Mouse (Mus musculus) liver, embryonic 13.5 days (tissue): ENCODE results near the gene Asb8. TPM values are rescaled to one million over a fixed set of nuclear protein-coding genes. Genes with fewer than 3 reads are reported as not detected.
A peak's percentile ranks its signal among the peaks of the same experiment; 100 is the strongest.

Experiments
- ATAC-seq: fragments of 200-750 bp; cut with Nextera tagmentation; 2 replicates; pipeline ENCODE4 v1.8.0; 2017; ENCODE audit warnings: low read depth, mild to moderate bottlenecking, moderate number of reproducible peaks, moderate library complexity
- DNase-seq: peaks from one replicate; pipeline ENCODE4 v3.0.0; 2022
- H3K27ac ChIP-seq: fragments of 300-500 bp; sonication (generic); 2 replicates; pipeline ENCODE4 v1.5.1; 2015; ENCODE audit warnings: moderate library complexity, mild to moderate bottlenecking, inconsistent platforms
- H3K27me3 ChIP-seq: fragments of 300-500 bp; sonication (generic); 2 replicates; pipeline ENCODE4 v1.6.1; 2015; ENCODE audit warnings: mild to moderate bottlenecking, inconsistent platforms
- H3K36me3 ChIP-seq: fragments of 300-500 bp; sonication (generic); 2 replicates; pipeline ENCODE4 v1.6.1; 2015; ENCODE audit warnings: mild to moderate bottlenecking, inconsistent platforms
- H3K4me1 ChIP-seq: fragments of 300-500 bp; sonication (generic); replicated peaks from 2 replicates; pipeline ENCODE4 v1.6.1; 2015; ENCODE audit warnings: inconsistent platforms
- H3K4me2 ChIP-seq: fragments of 300-500 bp; sonication (generic); 2 replicates; pipeline ENCODE4 v1.6.1; 2015; ENCODE audit warnings: inconsistent platforms, mild to moderate bottlenecking, moderate library complexity
- H3K4me3 ChIP-seq: fragments of 300-500 bp; sonication (generic); replicated peaks from 2 replicates; pipeline ENCODE4 v1.5.1; 2015; ENCODE audit warnings: mild to moderate bottlenecking, inconsistent platforms
- H3K9ac ChIP-seq: fragments of 300-500 bp; sonication (generic); 2 replicates; pipeline ENCODE4 v1.6.1; 2015; ENCODE audit warnings: mild to moderate bottlenecking, inconsistent platforms
- H3K9me3 ChIP-seq: fragments of 300-500 bp; sonication (generic); replicated peaks from 2 replicates; pipeline ENCODE4 v1.6.1; 2016; ENCODE audit warnings: inconsistent platforms
- WGBS: fragments of 180-500 bp; shearing (Covaris S2); methylation state at CpG from one replicate; pipeline ENCODE4 v1.1.7; 2015; ENCODE audit not compliant: insufficient replicate concordance; 5-methylcytosine and 5-hydroxymethylcytosine counted together
- polyA plus RNA-seq: library from polyadenylated mRNA; unstranded; fragments of >200 nt; fragmentation: Nextera tagmentation; extraction: Ambion mirVana; gene quantifications from 2 replicates; pipeline ENCODE4 v1.2.1, GENCODE M21; 2015

Gene Asb8
- polyA plus RNA-seq, 1 experiment from 2014 or later = 23.7 TPM

DNA sequence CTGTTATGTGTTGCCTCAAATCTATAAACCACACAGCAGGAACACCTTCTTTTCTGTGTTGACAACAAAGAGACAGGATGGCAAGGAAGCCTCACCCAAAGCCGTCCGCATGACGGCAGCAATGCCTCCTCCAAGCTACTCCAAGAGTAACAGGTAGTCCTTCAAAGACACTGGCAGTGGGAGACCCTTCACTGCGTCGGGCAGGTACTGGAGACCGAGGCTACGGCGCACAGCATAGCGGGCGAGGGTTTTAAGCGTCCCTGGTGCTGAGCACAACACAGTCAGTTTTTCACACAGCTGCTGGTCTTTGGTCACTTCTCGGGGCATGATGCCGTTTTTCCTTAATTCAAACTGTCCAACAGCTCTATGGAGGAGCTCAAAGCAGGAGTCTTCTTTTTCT is 29.8 kb downstream of the Asb8 start:
- Histone ChIP-seq H3K4me2 (no peak overlapping the region), H3K36me3 (peaks cover 86% of the 10 kb centered on the region), H3K27ac (no peak overlapping the region), H3K4me1 (no peaks in the 10 kb centered on the region), H3K4me3 (no peak overlapping the region), H3K9ac (no peak overlapping the region), H3K27me3 (no peaks in the 10 kb centered on the region), H3K9me3 (no peaks in the 10 kb centered on the region)
- ATAC-seq (no peak), DNase-seq (no peak)
- WGBS = 90% methylated on average over 13 of the region's 13 CpGs

DNA sequence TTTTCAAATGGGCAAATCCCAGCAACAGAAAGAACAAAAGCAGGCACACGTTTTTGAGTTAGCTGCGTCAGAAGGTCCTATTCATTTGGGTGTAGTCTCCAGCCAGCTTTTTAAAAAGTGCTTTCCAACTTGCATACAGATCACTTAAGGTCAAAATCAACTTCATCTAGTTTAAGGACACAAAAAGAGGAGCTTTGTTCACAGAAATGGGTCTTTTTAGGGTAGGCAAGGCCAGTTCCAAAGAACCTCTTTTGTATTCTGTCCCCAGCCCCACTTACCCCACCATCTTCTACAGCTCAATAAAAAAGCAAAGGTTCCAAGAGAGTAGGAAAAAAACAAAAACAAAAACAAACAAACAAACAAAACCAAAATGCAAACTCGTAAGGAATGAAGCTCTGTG is 30.8 kb downstream of the Asb8 start:
- no peaks in the 10 kb centered on the region for H3K27me3 ChIP-seq
- WGBS = 79% methylated on average over 3 of the region's 3 CpGs
- H3K4me3 ChIP-seq = no peak overlapping the region
- H3K36me3 ChIP-seq = peaks cover 87% of the 10 kb centered on the region
- ATAC-seq (no peak), DNase-seq (no peak)
- no peaks in the 10 kb centered on the region for H3K4me1 ChIP-seq
- H3K27ac ChIP-seq = no peak overlapping the region
- no peak overlapping the region for H3K4me2 ChIP-seq
- H3K9me3 ChIP-seq = no peaks in the 10 kb centered on the region
- no peak overlapping the region for H3K9ac ChIP-seq

DNA sequence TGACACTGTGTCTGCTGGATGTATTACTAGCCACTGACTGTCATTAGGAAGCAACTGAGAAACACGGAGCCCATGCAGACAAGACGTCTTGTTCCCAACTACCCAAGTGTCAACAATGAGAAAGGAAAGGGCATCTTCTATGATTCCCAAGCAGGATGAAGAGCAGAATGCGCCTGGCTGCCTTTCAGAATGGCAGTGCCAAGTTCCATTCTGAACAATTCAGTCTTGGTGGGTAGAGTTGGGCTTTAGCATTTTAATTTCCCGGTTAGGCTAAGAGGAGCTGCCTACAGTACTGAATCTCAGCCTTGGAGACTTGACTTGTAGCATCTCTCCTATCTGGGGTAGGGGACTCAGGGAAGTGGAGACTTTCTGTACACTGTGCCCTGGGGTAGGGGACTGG is 31.4 kb downstream of the Asb8 start:
- Histone ChIP-seq H3K9ac (no peak overlapping the region), H3K36me3 (peaks cover 88% of the 10 kb centered on the region), H3K4me2 (no peak overlapping the region), H3K4me1 (no peaks in the 10 kb centered on the region), H3K4me3 (no peak overlapping the region), H3K27ac (no peak overlapping the region), H3K9me3 (no peaks in the 10 kb centered on the region), H3K27me3 (no peaks in the 10 kb centered on the region)
- 80% methylated on average over 4 of the region's 4 CpGs for WGBS
- DNase-seq (no peak), ATAC-seq (no peak)

DNA sequence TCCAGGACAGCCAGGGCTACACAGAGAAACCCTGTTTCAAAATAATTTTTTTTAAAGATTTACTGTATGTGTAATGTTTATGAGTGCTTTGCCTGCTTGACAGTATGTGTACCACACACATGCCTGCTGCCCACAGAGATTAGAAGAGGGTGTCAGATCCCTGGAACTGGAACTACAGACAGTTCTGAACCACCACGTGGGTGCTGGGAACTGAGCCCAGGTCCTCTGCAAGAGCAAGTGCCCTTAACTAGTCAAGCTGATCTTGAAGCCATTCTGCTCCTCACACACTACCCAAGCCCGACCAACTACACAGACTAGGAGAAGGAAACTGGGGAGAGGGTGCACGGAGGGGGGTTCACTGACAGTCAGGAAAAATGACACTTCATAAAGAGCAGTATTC is 32.0 kb downstream of the Asb8 start:
- no peak overlapping the region for H3K9ac ChIP-seq
- 74% methylated on average over 3 of the region's 3 CpGs for WGBS
- DNase-seq (no peak), ATAC-seq (no peak)
- no peaks in the 10 kb centered on the region for H3K4me1 ChIP-seq
- H3K4me2 ChIP-seq = no peak overlapping the region
- no peaks in the 10 kb centered on the region for H3K9me3 ChIP-seq
- no peak overlapping the region for H3K27ac ChIP-seq
- no peaks in the 10 kb centered on the region for H3K27me3 ChIP-seq
- H3K4me3 ChIP-seq = no peak overlapping the region
- H3K36me3 ChIP-seq = peaks cover 88% of the 10 kb centered on the region

DNA sequence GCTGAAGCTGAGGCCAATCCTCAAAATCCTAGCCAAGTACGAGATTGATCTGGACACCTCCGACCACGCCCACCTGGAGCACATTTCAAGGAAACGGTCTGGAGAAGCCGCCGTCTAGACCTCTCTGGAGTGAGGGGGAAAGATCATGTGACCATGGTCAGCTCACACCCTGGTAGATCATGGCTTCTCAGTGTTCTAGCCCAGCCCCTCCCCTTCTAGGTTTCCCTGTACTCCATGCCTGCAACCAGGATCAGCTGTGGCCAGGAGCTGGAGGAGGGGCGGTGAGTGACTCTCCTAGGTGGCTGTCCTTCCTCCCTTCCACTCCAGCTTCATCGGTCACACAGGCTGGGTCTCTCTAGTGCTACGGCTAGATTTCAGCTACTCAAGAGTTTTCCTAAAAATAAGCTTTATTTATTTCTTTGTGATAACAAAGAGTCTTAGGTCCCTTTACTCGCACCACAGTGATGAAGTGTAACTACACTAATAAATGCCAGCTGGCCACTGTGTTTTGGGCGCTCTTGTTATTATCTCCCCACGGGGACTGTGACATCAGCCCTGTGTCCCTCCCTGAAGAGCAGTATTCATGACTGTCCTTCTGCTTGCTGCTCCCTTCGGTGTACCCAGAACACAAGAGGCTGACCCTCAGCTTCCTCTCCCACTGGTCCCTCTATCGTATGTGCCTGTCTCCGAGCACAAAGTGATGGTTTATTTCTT is 33.3 kb downstream of the Asb8 start:
- 82% methylated on average over 15 of the region's 15 CpGs for WGBS
- ATAC-seq (no peak), DNase-seq (no peak)
- Histone ChIP-seq H3K27ac (no peak overlapping the region), H3K9ac (no peak overlapping the region), H3K4me3 (no peak overlapping the region), H3K4me2 (no peak overlapping the region), H3K4me1 (no peaks in the 10 kb centered on the region), H3K27me3 (no peaks in the 10 kb centered on the region), H3K36me3 (peaks cover 89% of the 10 kb centered on the region), H3K9me3 (no peaks in the 10 kb centered on the region)

DNA sequence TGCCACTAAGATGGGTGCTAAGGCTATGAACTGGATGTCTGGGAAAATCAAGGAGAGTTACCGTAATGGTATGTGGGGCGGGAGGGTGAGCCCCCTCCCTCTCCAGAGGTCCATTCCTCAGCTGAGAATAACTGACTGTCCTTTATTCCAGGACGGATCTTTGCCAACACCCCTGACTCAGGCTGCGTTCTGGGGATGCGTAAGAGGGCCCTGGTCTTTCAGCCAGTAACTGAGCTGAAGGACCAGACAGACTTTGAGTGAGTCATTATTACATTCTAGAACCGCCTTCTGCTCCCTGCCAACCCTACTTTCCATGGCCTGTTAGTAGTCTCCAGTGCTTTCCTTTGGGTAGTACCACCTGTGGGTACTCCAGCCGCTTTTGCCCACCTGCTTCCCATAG is 34.0 kb downstream of the Asb8 start:
- H3K9ac ChIP-seq = no peak overlapping the region
- no peaks in the 10 kb centered on the region for H3K4me1 ChIP-seq
- H3K9me3 ChIP-seq = no peaks in the 10 kb centered on the region
- WGBS = 84% methylated on average over 7 of the region's 7 CpGs
- no peak overlapping the region for H3K27ac ChIP-seq
- H3K4me3 ChIP-seq = no peak overlapping the region
- DNase-seq = no peak
- no peak overlapping the region for H3K4me2 ChIP-seq
- H3K27me3 ChIP-seq = no peaks in the 10 kb centered on the region
- H3K36me3 ChIP-seq = peaks cover 87% of the 10 kb centered on the region
- no peak for ATAC-seq

DNA sequence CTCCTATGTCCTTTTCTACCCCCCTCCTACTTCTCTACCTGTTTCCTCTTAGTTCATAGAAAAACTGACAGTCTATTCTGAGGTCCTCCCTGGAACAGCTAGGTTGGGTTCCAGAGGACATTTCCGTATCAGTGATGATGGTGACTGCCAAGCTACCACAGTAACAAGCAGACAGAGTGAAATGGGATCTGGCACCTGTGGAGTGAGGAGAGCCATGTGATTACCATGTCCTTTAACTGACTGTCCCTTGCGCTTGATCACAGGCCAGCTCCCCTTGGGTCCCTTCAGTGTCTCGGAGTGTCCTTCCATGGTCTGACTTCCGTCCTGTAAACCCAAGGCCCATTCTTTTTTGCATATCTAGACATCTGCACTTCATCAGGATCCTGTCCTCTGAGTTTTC is 34.4 kb downstream of the Asb8 start:
- Histone ChIP-seq H3K9me3 (no peaks in the 10 kb centered on the region), H3K27me3 (no peaks in the 10 kb centered on the region), H3K36me3 (peaks cover 87% of the 10 kb centered on the region), H3K4me2 (no peak overlapping the region), H3K27ac (no peak overlapping the region), H3K9ac (no peak overlapping the region), H3K4me1 (no peaks in the 10 kb centered on the region), H3K4me3 (no peak overlapping the region)
- 89% methylated on average over 4 of the region's 4 CpGs for WGBS
- DNase-seq (no peak), ATAC-seq (no peak)

DNA sequence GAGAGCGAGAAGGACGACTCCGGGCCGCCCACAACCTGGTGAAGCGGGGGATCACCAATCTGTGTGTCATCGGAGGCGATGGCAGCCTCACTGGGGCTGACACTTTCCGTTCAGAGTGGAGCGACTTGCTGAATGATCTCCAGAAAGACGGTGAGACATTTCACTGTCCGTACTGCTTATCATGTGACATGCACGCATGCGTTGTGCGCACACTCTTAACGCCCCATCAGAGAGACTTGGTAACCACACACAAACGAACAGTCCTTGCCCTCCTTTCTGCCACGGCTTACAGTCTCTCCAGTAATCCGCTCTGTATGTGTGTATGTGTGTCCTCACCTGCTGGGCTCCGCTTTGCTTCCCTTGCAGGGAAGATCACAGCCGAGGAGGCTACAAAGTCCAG is 44.6 kb downstream of the Asb8 start:
- Histone ChIP-seq H3K9ac (no peak overlapping the region), H3K27ac (no peak overlapping the region), H3K9me3 (no peaks in the 10 kb centered on the region), H3K4me3 (no peak overlapping the region), H3K36me3 (peaks cover 85% of the 10 kb centered on the region), H3K4me2 (no peak overlapping the region), H3K27me3 (no peaks in the 10 kb centered on the region), H3K4me1 (peaks cover 24% of the 10 kb centered on the region)
- 85% methylated on average over 20 of the region's 20 CpGs for WGBS
- ATAC-seq = no peak
- DNase-seq = no peak

DNA sequence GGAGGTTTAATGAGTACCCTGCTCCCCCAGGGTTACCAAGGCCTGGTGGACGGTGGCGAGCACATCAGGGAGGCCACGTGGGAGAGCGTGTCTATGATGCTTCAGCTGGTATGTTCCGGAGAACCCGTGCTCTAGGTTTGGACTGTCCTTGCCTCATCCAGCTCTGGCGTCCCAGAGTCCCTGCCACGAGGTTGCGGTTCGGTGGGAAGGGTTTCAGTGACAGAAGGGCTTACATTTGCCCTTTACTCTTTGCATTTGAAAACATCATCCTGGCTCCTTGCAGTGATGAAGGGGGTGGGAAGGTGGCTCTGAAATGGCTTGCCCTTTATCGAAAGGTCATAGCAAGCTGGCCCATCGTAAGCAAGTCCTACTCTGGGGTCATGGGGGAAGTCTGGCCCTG is 46.1 kb downstream of the Asb8 start:
- H3K9ac ChIP-seq = no peak overlapping the region
- peaks cover 38% of the 10 kb centered on the region for H3K4me1 ChIP-seq
- DNase-seq (no peak), ATAC-seq (no peak)
- peaks cover 74% of the 10 kb centered on the region for H3K36me3 ChIP-seq
- WGBS = 85% methylated on average over 12 of the region's 12 CpGs
- H3K4me2 ChIP-seq = no peak overlapping the region
- H3K27ac ChIP-seq = no peak overlapping the region
- H3K9me3 ChIP-seq = no peaks in the 10 kb centered on the region
- H3K27me3 ChIP-seq = no peaks in the 10 kb centered on the region
- no peak overlapping the region for H3K4me3 ChIP-seq

DNA sequence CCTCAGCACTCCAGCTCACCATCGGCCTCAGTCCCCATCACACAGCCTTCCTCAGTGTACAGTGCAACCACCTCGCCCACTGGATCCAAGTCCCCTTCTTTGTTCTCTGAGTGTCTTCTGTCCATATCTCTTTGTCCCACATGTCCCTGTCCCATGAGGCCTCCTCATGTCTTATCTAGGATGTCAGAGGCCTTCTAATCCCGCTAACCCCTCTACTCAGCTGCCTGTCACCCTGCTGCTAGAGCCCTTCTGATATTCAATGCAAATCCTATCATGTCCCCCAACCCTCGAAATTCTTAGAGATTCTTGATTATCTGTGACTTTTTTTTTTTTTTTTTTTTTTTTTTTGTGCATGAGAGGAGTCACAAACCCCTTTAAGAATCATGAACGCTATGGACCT is 49.1 kb downstream of the Asb8 start:
- no peaks in the 10 kb centered on the region for H3K27me3 ChIP-seq
- ATAC-seq (peak; percentile 92), DNase-seq (peak; percentile 65)
- peak overlapping the region; percentile 79 for H3K27ac ChIP-seq
- H3K36me3 ChIP-seq = peaks cover 52% of the 10 kb centered on the region
- 16% methylated on average over 5 of the region's 5 CpGs for WGBS
- peaks cover 53% of the 10 kb centered on the region for H3K4me1 ChIP-seq
- no peak overlapping the region; the same call in 1 of the 2 replicates for H3K9ac ChIP-seq
- H3K4me2 ChIP-seq = peak overlapping the region; percentile 56
- no peaks in the 10 kb centered on the region for H3K9me3 ChIP-seq
- 0 out of 2 replicates have a peak overlapping the region, but pooled peaks have one; percentile 21 for H3K4me3 ChIP-seq

DNA sequence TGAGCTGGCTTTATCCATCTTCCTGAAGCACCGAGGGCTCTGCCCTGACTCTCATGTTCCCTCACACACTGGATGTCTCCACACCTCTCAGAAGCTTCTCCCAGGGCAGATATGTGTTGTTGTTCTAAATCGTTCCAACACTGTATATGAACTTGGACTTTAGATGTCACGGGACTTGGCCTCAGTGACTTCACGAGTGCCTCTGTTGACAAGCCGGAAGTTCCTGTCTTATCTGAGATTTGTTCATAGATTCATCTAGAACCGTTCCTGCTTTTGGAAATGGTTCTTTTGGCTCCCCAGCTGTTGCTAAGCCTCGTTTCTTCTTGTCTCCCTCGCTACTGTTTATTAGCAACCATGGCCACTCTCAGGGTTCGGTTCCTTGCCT is 49.7 kb downstream of the Asb8 start:
- Histone ChIP-seq H3K4me2 (peak overlapping the region; percentile 56), H3K36me3 (peaks cover 47% of the 10 kb centered on the region), H3K4me1 (peaks cover 57% of the 10 kb centered on the region), H3K27ac (peak overlapping the region; percentile 79), H3K27me3 (no peaks in the 10 kb centered on the region), H3K9me3 (no peaks in the 10 kb centered on the region), H3K4me3 (no peak overlapping the region), H3K9ac (peak overlapping the region; percentile 26; the same call in 1 of the 2 replicates)
- DNase-seq (no peak), ATAC-seq (no peak)
- 51% methylated on average over 9 of the region's 9 CpGs for WGBS
